Mouse (Mus musculus) layer of hippocampus, postnatal 14 days (tissue): Measurements from ENCODE around the gene Olfr689. TPM values are rescaled to one million over a fixed set of nuclear protein-coding genes. Genes with fewer than 3 reads are reported as not detected.
"Not testable (repeated sequence)": the region's sequence is repeated elsewhere in the genome, so short reads cannot be mapped to it uniquely, and the experiment has no call there.

Experiments used
- DNase-seq, 2 experiments: peaks; one replicate each; pipeline ENCODE4 v3.0.0; 2021 to 2022; ENCODE audit warnings: low spot score in 2 of 2, mixed read lengths in 1 of 2
- long read RNA-seq, 2 experiments: library from polyadenylated mRNA; stranded (forward); transcript quantifications; one replicate each; pipeline ENCODE4 v2.0.0; 2021
- total RNA-seq, 2 experiments: library from RNA; stranded (reverse); gene quantifications; 2 replicates each; pipeline ENCODE4 v1.2.3; 2021

Gene Olfr689
- not detected for total RNA-seq
- long read RNA-seq, experiment 1 = 0 reads
- long read RNA-seq, experiment 2 = 0 reads

- DNase-seq = no peak
These were observed at the start of gene Olfr689 for GRCm38 (mm10) chr7:105310865-105311264. Gene Olfr689 (plus strand): TSS chr7:105311165.

GRCm38 (mm10) chr7:105272426-105272825 lies 38.5 kb upstream of the Olfr689 start:
- no peak for DNase-seq

- DNase-seq = no peak
These were observed 23.2 kb upstream of the Olfr689 start, which contains the start of gene Olfr688 for GRCm38 (mm10) chr7:105287795-105288194. Gene Olfr688 (plus strand): TSS chr7:105288095.

- no peak for DNase-seq
These were observed 20.9 kb upstream of the Olfr689 start for GRCm38 (mm10) chr7:105290051-105290450.

- DNase-seq = no peak
These were observed 14.3 kb downstream of the Olfr689 start for GRCm38 (mm10) chr7:105325302-105325701.

GRCm38 (mm10) chr7:105334004-105334403 lies 23.0 kb downstream of the Olfr689 start, which contains the start of gene Olfr690:
Gene Olfr690 (minus strand): TSS chr7:105334104.
- DNase-seq = no peak

- no peak for DNase-seq
These were observed 31.2 kb downstream of the Olfr689 start, which contains the start of gene Olfr691 for GRCm38 (mm10) chr7:105342170-105342569. Gene Olfr691 (minus strand): TSS chr7:105342270.

GRCm38 (mm10) chr7:105342752-105343151 lies 31.8 kb downstream of the Olfr689 start:
- DNase-seq = no peak

- DNase-seq = not testable (repeated sequence)
These were observed 45.1 kb downstream of the Olfr689 start for GRCm38 (mm10) chr7:105356064-105356463.

- DNase-seq = not testable (repeated sequence)
These were observed 45.5 kb downstream of the Olfr689 start for GRCm38 (mm10) chr7:105356487-105356886.

GRCm38 (mm10) chr7:105361713-105362112 lies 50.7 kb downstream of the Olfr689 start:
- no peak for DNase-seq

GRCm38 (mm10) chr7:105367268-105367667 lies 56.3 kb downstream of the Olfr689 start:
- DNase-seq = no peak

- DNase-seq = no peak
These were observed 57.0 kb downstream of the Olfr689 start, which contains the start of gene Olfr692 for GRCm38 (mm10) chr7:105367930-105368329. Gene Olfr692 (plus strand): TSS chr7:105368230.

GRCm38 (mm10) chr7:105368521-105368920 lies 57.6 kb downstream of the Olfr689 start:
- no peak for DNase-seq

Other genes with a start within 250 kb of the Olfr689 start
- not detected for gene Olfr678, start 246.7 kb upstream of the Olfr689 start, total RNA-seq
- not detected for gene Olfr679, start 230.0 kb upstream of the Olfr689 start, total RNA-seq
- not detected for gene Olfr680-ps1, start 218.3 kb upstream of the Olfr689 start, total RNA-seq
- not detected for gene Olfr681, start 194.3 kb upstream of the Olfr689 start, total RNA-seq
- not detected for gene Olfr683, start 164.2 kb upstream of the Olfr689 start, total RNA-seq
- gene Olfr684, start 147.5 kb upstream of the Olfr689 start, total RNA-seq = not detected
- not detected for gene Olfr685, start 125.2 kb upstream of the Olfr689 start, total RNA-seq
- not detected for gene Olfr686, start 103.7 kb upstream of the Olfr689 start, total RNA-seq
- gene Olfr688, start 23.1 kb upstream of the Olfr689 start, total RNA-seq = not detected
- 1 to 10 TPM in 1 of 2 experiments, under 1 TPM in 1; 0.53 to 1.0 TPM for gene Olfr690, start 22.9 kb downstream of the Olfr689 start, total RNA-seq
- gene Olfr691, start 31.1 kb downstream of the Olfr689 start, total RNA-seq = 1 to 10 TPM in 1 of 2 experiments, under 1 TPM in 1; 0.90 to 1.2 TPM
- not detected for gene Olfr692, start 57.1 kb downstream of the Olfr689 start, total RNA-seq
- not detected for gene Gm5901, start 63.9 kb downstream of the Olfr689 start, total RNA-seq
- 10 to 100 TPM; 54.3 to 58.2 TPM for gene Fam160a2, start 88.9 kb downstream of the Olfr689 start, total RNA-seq
- under 1 TPM; 0.39 to 0.41 TPM for gene Cnga4, start 93.4 kb downstream of the Olfr689 start, total RNA-seq
- 10 to 100 TPM; 10.1 to 11.3 TPM for gene Cckbr, start 114.6 kb downstream of the Olfr689 start, total RNA-seq
- 10 to 100 TPM; 13.8 to 14.1 TPM for gene Cavin3, start 171.1 kb downstream of the Olfr689 start, total RNA-seq
- 10 to 100 TPM; 90.1 to 93.9 TPM for gene Smpd1, start 243.2 kb downstream of the Olfr689 start, total RNA-seq